Mouse (Mus musculus) frontal cortex, postnatal 36 days (tissue): Measurements from ENCODE around the gene Gm20671.
A peak's percentile ranks its signal among the peaks of the same experiment; 100 is the strongest.
"Not testable (repeated sequence)": the region's sequence is repeated elsewhere in the genome, so short reads cannot be mapped to it uniquely, and the experiment has no call there.

ENCODE experiments used
- DNase-seq, 2 experiments: peaks; one replicate each; pipeline ENCODE4 v3.0.0; 2022; ENCODE audit warnings: low spot score in 2 of 2

Gm20671 gene

GRCm38 (mm10) chr5:32735779-32736178 is 91.1 kb downstream of the Gm20671 start:
- DNase-seq, result no peak

GRCm38 (mm10) chr5:32733892-32734291 is 93.0 kb downstream of the Gm20671 start:
- DNase-seq, result not testable (repeated sequence)

- no peak for DNase-seq
Measured at GRCm38 (mm10) chr5:32728851-32729250, 98.1 kb downstream of the Gm20671 start.

- DNase-seq, result no peak
Measured at GRCm38 (mm10) chr5:32728300-32728699, 98.6 kb downstream of the Gm20671 start.

- DNase-seq, result not testable (repeated sequence)
Measured at GRCm38 (mm10) chr5:32725397-32725796, 101.5 kb downstream of the Gm20671 start.

- no peak for DNase-seq
Measured at GRCm38 (mm10) chr5:32723981-32724380, 102.9 kb downstream of the Gm20671 start.

GRCm38 (mm10) chr5:32722711-32723110 is 104.2 kb downstream of the Gm20671 start:
- DNase-seq, result not testable (repeated sequence)

GRCm38 (mm10) chr5:32722263-32722662 is 104.6 kb downstream of the Gm20671 start:
- no peak for DNase-seq

- DNase-seq, result no peak
Measured at GRCm38 (mm10) chr5:32721316-32721715, 105.6 kb downstream of the Gm20671 start.

GRCm38 (mm10) chr5:32720416-32720815 is 106.5 kb downstream of the Gm20671 start:
- no peak for DNase-seq

GRCm38 (mm10) chr5:32718916-32719315 is 108.0 kb downstream of the Gm20671 start:
- DNase-seq, result no peak

GRCm38 (mm10) chr5:32717726-32718125 is 109.2 kb downstream of the Gm20671 start:
- no peak for DNase-seq

- peak; percentile 82 to 91 for DNase-seq
Measured at GRCm38 (mm10) chr5:32713703-32714467, 113.0 kb downstream of the Gm20671 start.

- DNase-seq, result no peak
Measured at GRCm38 (mm10) chr5:32713042-32713702, 113.7 kb downstream of the Gm20671 start.

- no peak for DNase-seq
Measured at GRCm38 (mm10) chr5:32712221-32713041, 114.5 kb downstream of the Gm20671 start.

- no peak for DNase-seq
Measured at GRCm38 (mm10) chr5:32711485-32711884, 115.4 kb downstream of the Gm20671 start.

GRCm38 (mm10) chr5:32706226-32706780 is 120.6 kb downstream of the Gm20671 start:
- no peak for DNase-seq

GRCm38 (mm10) chr5:32697208-32697867 is 129.6 kb downstream of the Gm20671 start:
- no peak for DNase-seq

GRCm38 (mm10) chr5:32693411-32693810 is 133.5 kb downstream of the Gm20671 start:
- DNase-seq, result no peak
